Mouse (Mus musculus) left cerebral cortex, postnatal 10 days (tissue): ENCODE measurements around the gene Ccdc70. TPM values are rescaled to one million over a fixed set of nuclear protein-coding genes. Genes with fewer than 3 reads are reported as not detected.
A peak's percentile ranks its signal among the peaks of the same experiment; 100 is the strongest.
"Not testable (repeated sequence)": the region's sequence is repeated elsewhere in the genome, so short reads cannot be mapped to it uniquely, and the experiment has no call there.

Experiments
- DNase-seq, 2 experiments: peaks; one replicate each; pipeline ENCODE4 v3.0.0; 2021 to 2022; ENCODE audit warnings: low spot score in 2 of 2, mixed read lengths in 1 of 2; ENCODE audit errors: extremely low spot score in 1 of 2
- intact Hi-C: fragments of 180-260 bp; cut with DNase I; formaldehyde crosslinking; loops from one replicate; pipeline ENCODE4 v1.15.1; 2025
- total RNA-seq, 2 experiments: library from RNA; stranded (reverse); gene quantifications; 2 replicates each; pipeline ENCODE4 v1.2.3; 2021

The Ccdc70 gene
- total RNA-seq = not detected

DNA sequence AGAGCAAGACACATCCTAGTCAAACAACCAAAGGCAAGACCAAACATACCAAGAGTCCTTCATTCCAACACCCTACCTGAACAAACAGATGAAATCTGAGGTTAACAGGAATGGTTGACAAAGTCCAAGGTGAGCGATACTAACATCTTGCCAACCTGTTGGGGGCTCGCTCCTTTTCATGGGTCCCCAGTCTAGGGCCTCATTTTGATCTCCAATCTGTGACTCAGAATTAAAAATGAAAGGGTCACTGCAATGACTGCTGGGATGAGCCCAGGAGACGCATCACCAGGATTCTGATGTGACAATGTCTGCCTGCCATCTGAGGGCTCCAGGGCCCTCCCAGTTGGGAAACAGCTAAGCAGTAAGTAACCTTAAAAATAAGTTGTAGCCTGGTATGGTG lies at the start of gene Ccdc70:
Gene Ccdc70, plus strand, starts transcription at position 301 of the 400 bp plus-strand sequence.
- intact Hi-C loops = no loop called here
- no peak for DNase-seq

DNA sequence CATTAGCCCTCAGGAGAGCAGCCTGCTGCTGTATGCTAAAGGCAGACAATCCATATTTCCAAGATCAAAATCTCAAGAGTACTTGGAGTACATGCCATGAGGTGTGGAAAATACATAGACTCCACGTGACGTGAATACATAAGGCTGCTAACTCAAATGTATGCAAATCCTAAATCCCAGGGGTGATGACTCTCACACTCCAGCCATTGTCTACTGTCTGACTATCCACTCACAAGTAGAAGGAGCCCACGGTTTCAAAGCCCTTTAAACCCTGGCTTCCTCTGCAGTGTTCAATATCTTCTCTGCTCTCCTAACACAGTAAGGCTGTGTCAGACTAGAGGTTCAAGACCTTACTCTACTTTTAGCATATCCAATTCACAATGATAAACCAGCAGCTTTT lies 38.8 kb upstream of the Ccdc70 start:
- DNase-seq, intact Hi-C loops: not testable (repeated sequence)

DNA sequence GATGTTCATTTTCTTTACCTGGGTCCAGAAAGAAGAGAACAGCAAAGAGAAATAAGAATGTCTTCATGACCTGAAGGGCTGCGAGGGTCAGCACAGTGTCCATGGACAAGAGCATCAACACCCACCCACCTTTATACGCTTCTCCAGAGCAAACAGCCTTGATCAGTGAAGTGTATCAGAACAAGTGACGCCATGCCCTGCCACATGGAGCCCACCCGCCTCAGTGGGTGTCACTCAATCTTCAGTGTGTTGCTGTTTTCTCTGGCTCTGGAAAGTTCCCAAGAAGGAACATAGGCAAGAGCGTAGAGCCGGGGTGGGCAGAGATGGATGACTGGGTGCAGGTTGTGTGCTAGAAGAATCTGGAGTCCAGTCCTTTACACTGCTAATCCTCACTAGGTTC lies 37.0 kb upstream of the Ccdc70 start, which contains the start of gene Defb15:
Gene Defb15, minus strand, starts transcription at position 101 of the 400 bp plus-strand sequence.
- intact Hi-C loops = no loop called here
- no peak for DNase-seq

DNA sequence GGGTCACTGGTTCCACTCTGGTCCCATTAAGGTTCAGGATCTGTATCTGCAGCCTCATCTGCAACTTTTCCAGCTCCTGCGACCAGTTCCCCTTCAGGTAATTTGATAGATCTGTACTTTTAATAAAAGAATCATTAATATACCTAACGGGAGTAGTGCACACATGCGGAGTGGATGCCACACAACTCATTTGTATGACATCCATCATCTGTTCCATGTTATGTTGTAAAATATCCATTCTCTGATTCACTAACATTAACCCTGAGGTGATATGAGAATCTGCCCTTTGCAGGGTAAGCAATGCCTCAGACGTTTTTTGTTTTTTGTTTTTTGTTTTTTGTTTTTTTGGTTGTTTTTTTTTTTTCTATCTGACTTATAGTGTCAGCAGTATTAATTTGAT lies 31.5 kb upstream of the Ccdc70 start, which contains the start of gene Defb35:
Gene Defb35, plus strand, starts transcription at position 301 of the 400 bp plus-strand sequence.
- DNase-seq, intact Hi-C loops: not testable (repeated sequence)

DNA sequence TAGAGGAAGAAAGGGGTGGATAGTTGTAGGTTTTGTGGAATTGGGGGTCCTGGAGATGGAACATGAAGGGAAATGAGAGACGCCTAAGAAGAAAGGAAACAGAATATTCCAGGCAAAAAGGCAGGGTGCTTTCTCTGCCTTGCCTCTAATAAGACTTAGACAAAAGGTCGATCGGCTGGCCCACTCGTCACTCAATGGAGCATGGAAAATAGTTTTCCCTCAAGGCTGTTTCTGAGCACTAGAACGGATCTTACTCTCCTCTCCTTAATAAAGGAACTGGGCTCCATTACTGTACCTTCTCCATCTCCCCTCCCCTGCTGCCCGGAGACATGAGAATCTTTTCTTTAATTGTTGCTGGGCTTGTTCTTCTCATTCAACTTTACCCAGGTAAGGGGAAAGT lies 23.1 kb upstream of the Ccdc70 start, which contains the start of gene Defb13:
Gene Defb13, plus strand, starts transcription at position 301 of the 400 bp plus-strand sequence.
- intact Hi-C loops = no loop called here
- no peak for DNase-seq

DNA sequence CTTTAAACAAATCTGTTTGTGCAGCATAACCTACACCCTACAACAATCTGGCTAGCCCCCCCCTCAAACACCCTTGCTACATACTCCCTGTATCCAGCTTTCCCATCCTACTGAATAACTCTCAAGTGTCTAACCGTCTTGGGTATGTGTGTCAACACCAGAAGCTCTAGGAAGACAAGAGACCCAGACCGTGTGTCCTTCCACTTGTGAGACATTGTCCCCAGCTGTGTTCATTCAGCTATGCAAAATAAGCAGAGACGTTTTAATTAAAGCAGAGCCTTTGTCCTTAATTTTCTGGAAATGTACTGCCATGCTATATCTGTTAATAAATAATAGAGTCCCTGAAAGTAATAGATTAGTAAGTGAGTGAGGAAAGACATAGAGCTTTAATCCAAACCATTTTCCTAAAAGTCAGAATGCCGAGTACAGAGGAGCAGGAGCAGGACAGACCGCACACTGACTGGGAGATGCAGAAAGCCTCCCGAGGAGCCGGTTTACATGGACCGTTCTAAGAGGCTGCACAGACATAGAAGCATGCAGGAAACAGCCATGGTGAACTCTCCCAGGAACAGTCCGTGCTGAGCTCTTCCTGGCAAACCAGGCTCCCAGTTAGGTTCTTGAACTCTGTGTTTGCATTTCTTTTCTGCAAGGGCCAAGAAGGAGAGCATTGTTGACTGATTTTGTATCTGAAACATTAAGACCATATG lies 22.1 kb upstream of the Ccdc70 start:
- intact Hi-C loops = no loop called here

DNA sequence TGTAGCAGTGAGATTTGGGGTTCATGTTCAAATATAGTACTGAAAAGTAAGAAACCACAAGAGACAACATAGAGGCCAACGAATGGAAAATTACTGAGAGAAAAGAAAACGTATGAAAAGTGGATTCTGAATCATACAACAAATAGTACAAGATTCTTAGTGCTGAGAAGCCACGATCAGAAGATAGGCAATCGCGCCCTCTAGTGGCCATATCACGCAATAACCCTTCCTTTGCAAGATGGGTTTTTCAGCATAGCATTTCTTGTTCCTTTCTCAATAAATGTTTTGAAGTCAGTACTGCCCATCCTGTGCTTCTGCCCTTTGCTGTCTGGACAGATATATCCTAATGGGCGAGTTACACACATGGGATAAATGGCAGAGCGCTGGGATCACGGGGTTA lies 14.3 kb upstream of the Ccdc70 start:
- intact Hi-C loops = loop anchor here (5.0 kb wide), 1 partner anchor 198 kb away; no protein-coding TSS in a partner anchor

More for the DNA sequence above, 22.1 kb upstream of the Ccdc70 start:
- no peak for DNase-seq

DNA sequence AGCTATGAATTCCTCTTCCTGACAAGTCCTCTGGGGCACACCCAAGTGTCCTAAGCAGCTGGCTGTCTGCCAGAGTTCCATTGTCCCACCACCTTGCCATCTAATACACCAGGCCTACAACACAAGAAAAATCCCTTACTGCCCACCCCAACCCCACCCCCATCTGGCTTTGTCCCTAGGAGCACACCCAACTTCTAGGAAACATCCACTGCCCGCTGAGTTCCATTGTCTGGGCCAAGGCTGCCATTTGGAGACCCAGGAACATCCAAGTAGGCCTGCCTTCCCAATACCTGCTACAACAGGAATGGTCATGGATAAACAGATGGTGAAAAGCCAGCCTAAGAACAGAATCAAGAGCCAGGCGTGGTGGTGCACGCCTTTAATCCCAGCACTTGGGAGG lies 13.2 kb upstream of the Ccdc70 start:
- DNase-seq = no peak
- intact Hi-C loops = loop anchor here (5.0 kb wide), 1 partner anchor 199 kb away; no protein-coding TSS in a partner anchor

More for the DNA sequence above, 14.3 kb upstream of the Ccdc70 start:
- peak; percentile 31 to 54 for DNase-seq

DNA sequence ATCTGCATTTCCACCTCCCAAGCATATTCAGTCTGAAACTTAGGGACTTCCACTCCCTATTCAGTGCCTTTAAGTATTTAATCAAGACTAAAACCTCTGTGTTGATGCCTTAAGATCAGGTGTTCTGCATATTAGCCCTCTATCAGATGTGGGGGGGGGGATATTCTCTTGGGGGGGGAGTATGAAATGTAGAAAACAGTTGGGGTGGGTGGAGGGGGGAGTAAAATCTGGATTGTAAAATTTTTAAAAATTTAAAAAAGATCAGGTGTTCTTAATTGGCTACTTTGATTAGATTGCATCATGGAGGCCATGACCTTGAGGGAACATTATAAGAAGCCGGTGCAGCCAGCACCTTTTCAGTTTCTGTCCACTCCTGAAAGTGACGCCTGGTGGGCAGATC lies 11.2 kb upstream of the Ccdc70 start, which contains the start of gene Fam90a1a:
Gene Fam90a1a, plus strand, starts transcription at position 301 of the 400 bp plus-strand sequence.
- intact Hi-C loops = loop anchor here (5.0 kb wide), 1 partner anchor 201 kb away; no protein-coding TSS in a partner anchor
- DNase-seq = no peak

DNA sequence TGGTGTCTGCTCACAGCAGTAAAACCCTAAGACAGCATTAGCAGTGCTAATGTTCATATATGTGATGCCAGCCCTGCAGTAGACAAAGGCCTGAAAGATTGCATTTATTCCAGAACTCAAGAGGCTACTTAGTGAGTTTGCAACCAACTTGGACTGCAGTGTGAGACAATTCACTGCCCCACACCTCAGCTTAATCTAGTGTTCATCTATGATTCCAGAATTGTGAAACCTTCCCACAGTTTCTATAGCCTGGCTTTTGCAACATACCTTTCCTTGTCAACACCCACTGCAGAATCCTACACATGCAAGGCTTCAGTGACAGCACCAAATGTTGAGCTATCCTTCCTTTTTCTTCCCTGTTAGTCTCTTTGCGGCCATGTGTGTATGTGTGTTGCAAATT lies 2.9 kb upstream of the Ccdc70 start:
- intact Hi-C loops = no loop called here
- DNase-seq = no peak

DNA sequence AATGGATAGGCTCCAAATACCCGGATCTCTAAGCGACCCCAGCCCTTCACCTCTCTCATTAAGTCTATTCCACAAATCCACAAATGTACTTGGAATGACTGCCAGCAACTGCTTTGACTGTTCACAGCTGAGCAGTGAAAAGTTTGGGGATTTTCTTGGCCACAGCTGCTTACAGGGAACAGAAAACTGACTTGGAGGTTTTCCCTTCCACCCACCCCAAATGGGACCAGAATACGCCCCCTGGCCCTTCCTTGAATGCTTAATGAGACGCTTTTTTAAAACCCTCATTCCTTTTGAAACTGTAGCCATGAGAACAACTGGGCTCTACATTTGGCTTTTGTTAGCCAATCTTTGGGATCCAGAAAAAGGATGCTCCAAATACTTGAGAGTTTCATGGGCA lies 8.6 kb downstream of the Ccdc70 start:
- DNase-seq = peak in 1 of 2 experiments; percentile 51
- intact Hi-C loops = no loop called here

DNA sequence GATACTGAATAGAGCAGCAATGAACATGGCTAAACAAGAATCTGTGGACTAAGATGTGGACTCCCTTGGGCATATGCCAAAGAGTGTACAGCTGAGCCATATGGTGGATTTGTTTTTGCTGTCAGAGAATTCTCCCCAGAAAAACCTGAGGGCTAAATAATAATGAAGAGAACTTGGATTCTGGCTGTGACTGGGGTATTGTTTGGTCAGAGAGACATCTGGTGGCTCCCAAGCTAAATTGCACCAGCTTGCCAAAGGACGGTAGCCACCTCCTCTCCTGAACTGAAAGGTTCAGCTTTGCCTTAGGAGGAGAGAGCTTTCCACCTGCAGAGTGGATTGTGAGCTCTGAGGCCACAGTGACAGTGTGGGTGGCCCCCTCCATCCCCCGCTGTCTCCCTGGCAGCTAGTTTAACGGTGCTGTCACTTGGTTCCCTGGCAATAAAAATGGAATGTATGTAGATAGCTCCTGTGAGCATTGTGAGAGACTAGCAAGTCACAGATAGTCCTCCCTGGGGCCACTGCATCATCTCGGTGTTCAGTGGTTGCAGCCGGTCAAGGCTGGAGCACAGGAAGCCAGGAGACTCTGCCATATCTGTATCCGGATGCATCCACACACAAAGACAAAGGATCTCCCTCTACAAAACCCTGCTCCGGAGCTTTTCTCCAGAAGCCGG lies 12.2 kb downstream of the Ccdc70 start:
- intact Hi-C loops = no loop called here
- DNase-seq = peak in 1 of 2 experiments; percentile 8

DNA sequence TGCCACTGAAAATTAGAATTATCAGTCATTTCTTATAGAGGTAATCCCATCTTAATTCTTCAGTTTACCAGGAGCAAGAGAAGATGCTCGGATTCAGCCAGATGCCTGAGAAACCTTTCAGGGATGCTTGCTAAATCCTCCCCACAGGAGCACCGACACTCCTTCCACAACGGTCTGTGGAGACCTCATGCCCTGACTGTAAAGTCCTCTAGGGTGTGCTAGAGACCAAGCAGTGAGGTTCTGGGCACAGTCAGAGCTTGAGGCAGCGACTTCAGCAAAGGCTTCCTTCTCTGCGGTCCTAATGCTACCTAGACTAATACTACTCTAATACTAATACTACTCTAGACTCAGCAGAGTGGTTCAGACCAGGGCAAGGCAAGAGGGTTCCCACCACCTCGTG lies 22.6 kb downstream of the Ccdc70 start:
- intact Hi-C loops = loop anchor here (5.0 kb wide), 2 partner anchors 55 to 175 kb away; partner anchors contain the start of gene Nek3

DNA sequence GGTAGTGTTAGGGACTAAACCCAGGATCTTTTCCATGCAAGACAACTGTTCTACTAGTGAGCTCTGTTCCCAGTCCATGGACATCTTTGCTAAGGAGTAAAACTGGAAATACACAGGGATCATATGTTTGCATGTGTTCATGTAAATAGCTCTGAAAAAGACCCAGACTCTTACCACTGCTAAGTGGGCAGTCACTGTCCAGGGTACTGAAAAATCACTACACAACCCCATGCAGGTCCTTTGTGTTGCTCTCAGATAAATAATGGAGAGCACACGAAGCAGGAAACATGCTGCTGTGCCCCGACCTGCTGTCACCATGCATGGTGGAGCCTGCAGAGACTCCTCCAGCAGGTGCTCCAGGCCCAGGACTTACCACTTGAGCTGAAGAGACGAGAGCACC lies 25.6 kb downstream of the Ccdc70 start:
- DNase-seq = no peak
- intact Hi-C loops = no loop called here

More for the DNA sequence above, 22.6 kb downstream of the Ccdc70 start:
- DNase-seq = peak; percentile 33 to 56

DNA sequence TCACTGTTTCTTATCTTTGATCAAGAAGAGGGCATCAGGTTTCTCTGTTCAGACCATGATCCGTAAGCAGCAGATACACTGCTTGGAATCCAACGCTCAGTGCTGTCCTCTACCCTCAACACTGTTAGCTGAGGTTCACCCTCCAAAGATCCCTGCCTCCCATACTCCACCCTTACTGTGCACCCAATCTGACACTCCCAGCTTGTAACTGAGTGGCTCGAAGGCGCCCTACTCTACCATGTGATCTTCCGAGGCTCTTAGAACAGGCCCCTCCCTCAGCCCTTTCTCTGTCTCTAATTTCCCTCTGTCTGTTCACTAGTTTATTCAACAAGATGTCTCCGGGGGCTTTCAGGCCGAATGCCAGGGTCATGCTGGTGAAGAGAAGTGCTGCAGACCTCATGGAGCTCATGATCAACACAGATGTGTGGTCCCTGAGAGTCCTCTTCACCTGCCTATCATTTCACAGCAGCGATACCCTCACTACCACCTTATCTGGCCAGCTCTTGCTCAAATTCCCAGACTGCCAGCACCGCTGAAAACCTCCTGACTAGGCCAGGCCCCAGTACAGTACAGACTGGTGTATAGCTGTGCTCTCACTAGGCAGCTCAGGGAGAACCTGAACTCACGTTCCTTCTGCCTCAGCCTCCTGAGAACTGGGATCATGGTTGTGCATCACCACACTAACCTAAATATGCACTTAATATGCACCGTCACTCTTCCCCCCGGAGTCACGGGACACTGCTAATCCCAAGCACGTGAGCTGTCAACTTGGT lies 35.4 kb downstream of the Ccdc70 start:
- intact Hi-C loops = no loop called here
- no peak for DNase-seq

DNA sequence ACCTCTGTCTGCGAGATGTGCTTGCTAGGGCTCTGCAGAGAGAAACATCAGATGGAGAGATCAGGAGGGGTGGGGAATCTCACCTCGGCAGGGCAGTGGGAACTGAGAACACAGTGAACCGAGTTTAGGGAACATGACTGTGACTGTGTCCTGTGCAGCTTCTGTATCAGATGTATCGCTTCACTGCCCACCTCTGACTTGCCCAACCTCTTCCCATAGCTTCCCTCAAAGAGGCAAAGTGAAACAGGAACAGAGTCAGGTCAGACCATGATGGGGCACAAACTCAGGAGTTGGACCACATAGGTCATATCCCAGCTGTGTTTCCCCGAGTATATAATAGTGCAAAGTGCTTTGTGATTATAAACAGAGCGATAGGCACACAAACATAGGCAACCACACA lies 36.8 kb downstream of the Ccdc70 start:
- DNase-seq = no peak
- intact Hi-C loops = no loop called here

DNA sequence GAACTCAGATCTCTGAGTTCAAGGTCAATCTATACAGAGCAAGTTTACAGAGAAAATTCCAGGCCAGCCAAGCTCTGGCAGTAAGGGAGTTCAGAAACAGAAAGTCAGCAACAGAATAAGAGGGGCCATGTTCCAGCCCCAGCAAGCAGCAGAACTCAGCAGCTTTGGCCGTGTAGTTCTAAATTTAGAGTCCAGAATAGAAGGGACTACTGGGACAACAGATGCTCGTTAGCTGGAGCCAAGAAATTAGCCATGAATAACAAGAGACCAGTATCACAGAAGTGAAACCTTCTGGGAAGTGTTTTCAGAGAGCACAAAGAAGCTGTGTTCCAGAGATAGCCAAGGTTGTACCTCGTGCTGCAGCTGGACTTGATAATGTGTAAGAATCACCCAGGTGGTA lies 39.8 kb downstream of the Ccdc70 start:
- intact Hi-C loops = no loop called here
- DNase-seq = no peak

DNA sequence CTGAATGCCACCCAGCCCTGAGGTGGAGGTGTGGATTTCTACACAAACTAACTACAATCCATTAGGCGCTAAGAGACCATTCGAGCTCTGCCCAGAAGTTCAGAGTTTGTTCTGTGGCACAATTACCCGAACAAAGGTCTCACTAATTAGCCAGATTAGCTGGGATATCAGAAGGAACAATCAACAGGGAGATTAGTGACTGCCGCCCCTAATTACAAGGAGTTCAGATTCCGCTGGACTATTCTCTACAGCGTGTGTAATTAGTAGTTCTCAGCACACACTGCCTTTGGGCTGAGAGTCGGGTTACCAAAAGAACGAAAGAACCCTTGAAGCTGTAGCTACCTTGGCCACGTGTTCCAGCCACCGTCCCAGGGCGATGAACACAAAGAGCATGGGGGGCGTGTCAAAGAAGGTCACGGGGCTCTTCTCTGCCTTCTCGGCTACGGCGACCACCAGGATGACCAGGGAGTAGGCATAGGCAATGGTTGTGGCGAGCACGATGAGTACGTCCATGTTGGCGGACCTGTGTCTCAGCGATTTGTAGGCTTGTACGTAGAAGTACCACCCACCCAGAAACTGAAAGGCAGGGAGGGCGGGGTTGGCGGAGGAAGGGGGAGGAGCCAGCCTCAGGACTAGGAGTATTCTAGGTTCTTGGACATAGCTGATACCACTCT lies 43.6 kb downstream of the Ccdc70 start:
- DNase-seq = peak in 1 of 2 experiments; percentile 27
- intact Hi-C loops = no loop called here
